Mouse (Mus musculus) kidney, adult 2 months (tissue): Measurements from ENCODE around the gene Plekha5.

ENCODE experiments used
- CTCF ChIP-seq: fragments of 200-500 bp; conservative IDR thresholded peaks from 2 replicates; pipeline ENCODE4 v1.5.1; 2011; ENCODE audit warnings: low read depth, mild to moderate bottlenecking, control low read depth, low read length, moderate library complexity, mixed read lengths; ENCODE audit not compliant: insufficient read depth, insufficient read length
- POLR2A ChIP-seq: fragments of 200-500 bp; IDR thresholded peaks from one replicate; pipeline ENCODE4 v1.6.1; 2011; ENCODE audit warnings: low read depth, low read length, control low read depth

DNA sequence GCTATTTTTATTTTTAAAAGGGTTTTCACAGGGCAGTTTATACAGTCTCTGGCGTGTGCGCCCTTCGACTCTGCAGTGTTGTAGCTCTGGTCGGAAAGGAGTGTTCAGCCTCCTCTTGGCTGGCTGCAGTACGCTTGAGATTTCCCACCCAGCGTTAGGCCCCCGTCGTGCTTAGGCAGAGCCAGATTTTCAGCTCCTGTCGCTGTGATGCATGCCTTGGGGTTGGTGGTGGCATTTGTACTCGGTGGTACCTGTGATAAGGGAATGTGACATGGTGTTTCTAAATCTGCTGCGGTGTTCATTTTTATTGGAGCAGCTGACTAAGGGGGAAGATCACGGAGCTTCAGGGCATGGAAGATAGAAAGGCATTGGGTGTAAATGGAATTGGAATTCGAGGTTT is 95.2 kb downstream of the Plekha5 start:
- no peak for TF ChIP-seq POLR2A
- TF ChIP-seq CTCF: no peak
